Mouse (Mus musculus) erythroblast, embryonic 14.5 days (primary cell): ENCODE measurements around the gene Klf7. TPM values are rescaled to one million over a fixed set of nuclear protein-coding genes. Genes with fewer than 3 reads are reported as not detected.

Experiments used
- H3K27me3 ChIP-seq: 2 replicates; pipeline ENCODE4 v1.6.1; 2012; ENCODE audit warnings: inconsistent platforms; ENCODE audit not compliant: control insufficient read depth
- H3K36me3 ChIP-seq: 2 replicates; pipeline ENCODE4 v1.6.1; 2012; ENCODE audit warnings: mild to moderate bottlenecking, inconsistent platforms; ENCODE audit not compliant: control insufficient read depth
- H3K4me1 ChIP-seq: 2 replicates; pipeline ENCODE4 v1.6.1; 2012; ENCODE audit warnings: inconsistent platforms; ENCODE audit not compliant: control insufficient read depth
- H3K4me3 ChIP-seq: replicated peaks from 2 replicates; pipeline ENCODE3; 2012; ENCODE audit warnings: moderate library complexity, mild to moderate bottlenecking, inconsistent platforms
- H3K9me3 ChIP-seq: 2 replicates; pipeline ENCODE4 v1.6.1; 2012; ENCODE audit warnings: low read length, inconsistent platforms, mixed read lengths; ENCODE audit not compliant: control insufficient read depth
- GATA1 ChIP-seq: IDR thresholded peaks from 2 replicates; pipeline ENCODE4 v1.6.1; 2012; ENCODE audit warnings: low read length, inconsistent platforms, mixed read lengths
- TAL1 ChIP-seq: IDR thresholded peaks from 3 replicates; pipeline ENCODE4 v1.6.1; 2012; ENCODE audit warnings: low read length, inconsistent platforms, mixed read lengths
- polyA plus RNA-seq: library from polyadenylated mRNA; stranded (reverse); fragments of >175 nt; gene quantifications from 2 replicates; pipeline ENCODE4 v1.2.3, GENCODE M21; 2012

Gene Klf7
- polyA plus RNA-seq, result under 0.01 and 0.05 TPM in 2 replicates

DNA sequence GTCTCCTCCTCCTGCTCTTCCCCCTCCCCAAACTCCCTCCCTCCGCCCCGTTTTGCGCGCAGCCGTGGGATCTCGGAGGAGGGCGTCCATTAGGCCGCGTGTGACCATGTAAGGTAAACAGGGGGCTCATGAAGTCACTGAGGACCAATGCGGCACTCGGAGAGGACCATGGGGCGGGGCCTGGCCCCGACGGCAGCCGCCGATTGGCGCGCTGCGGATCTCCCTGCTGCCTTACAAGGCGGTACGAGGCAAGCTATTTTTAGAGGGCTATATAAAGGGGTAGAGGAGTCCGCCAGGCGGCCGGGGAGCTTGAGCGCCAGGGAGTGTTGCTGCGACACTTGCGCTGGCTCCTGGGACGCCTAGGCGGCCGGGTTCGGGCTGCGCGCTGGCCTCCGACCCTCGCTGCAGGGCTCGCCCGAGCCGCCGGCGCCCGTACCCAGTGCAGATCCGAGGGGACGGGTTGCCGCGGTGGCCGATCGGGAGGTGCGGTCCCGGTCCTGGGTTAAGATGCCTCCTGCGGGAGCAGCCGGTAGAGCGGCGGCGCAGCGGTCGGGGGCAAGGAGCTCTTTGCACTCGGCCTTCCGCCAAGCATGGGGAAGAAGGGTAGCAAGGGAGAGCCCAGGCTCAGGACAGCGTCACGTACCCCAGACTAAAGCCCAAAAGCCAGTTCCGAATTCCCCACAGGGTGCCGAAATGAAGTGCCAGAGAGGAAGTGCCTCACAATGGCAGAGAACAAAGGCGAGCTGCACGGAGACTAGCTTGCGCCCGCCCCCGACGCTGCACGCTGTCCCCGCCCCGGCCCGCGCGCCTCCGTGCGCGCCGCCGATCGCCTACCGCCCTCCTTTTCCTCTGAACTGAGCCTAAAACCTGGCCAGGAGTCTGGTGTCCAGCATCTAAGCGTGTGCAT is at the start of gene Klf7:
Klf7 (minus strand) TSS at position 724 of the 907 bp plus-strand sequence.
- Histone ChIP-seq H3K4me1 (peaks cover 41% of the 10 kb centered on the region), H3K27me3 (peaks cover 42% of the 10 kb centered on the region), H3K36me3 (no peaks in the 10 kb centered on the region), H3K9me3 (no peaks in the 10 kb centered on the region), H3K4me3 (peak within 1 kb of the TSS; percentile 76)
- TF ChIP-seq TAL1, result no peak
- TF ChIP-seq GATA1, result no peak

DNA sequence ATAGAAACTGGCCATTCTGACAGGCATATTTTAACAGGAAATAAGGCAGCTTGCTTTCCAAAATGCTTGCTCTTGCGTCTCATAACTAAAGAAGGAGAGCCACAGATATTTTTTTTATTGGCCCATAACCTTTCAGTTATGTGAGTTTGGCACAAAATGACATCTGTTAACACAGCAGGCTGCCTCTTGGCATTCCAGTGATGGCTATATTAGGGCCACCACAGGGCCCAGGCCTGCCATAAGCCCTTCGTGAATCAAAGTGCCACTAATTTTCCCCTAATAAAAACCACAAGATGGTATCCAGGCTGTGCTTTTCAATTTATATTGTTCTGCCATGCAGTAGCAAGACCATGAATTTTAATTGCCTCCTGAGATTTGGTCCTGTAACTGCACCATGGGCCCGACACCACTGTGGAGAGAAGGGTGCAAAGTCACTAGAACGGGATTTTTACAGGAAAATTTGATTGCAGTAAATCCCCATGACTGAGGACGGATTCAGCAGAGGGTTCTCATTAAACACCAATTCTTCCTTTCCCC is 42.5 kb upstream of the Klf7 start:
- Histone ChIP-seq H3K4me1 (no peaks in the 10 kb centered on the region), H3K36me3 (no peaks in the 10 kb centered on the region), H3K9me3 (no peaks in the 10 kb centered on the region), H3K4me3 (no peak overlapping the region), H3K27me3 (no peaks in the 10 kb centered on the region)
- TF ChIP-seq TAL1 (no peak), GATA1 (no peak)

- no peak for TF ChIP-seq GATA1
- no peaks in the 10 kb centered on the region for H3K27me3 ChIP-seq
- H3K9me3 ChIP-seq, result no peaks in the 10 kb centered on the region
- no peak overlapping the region for H3K4me3 ChIP-seq
- H3K4me1 ChIP-seq, result no peaks in the 10 kb centered on the region
- no peaks in the 10 kb centered on the region for H3K36me3 ChIP-seq
Observed at GRCm38 (mm10) chr1:64158766-64159165, 36.7 kb upstream of the Klf7 start.

DNA sequence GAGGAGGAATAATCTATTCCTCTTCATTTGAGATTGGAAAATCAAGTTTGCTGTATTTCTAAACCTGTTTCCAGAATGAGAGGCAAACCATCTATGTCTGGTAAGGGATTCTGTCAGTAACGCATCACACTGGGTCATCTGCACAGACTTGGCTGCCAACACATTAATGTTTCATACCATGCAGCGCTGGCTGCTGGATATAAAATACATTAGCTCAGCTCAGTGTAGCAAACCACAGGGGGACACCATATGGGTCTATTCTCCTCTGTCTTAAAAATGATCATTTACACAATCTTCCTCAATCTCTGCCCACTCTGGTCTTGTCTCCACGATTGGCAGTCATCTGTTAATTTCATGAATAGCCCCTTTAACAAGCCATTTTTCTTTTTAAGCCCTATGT is 27.1 kb upstream of the Klf7 start:
- H3K36me3 ChIP-seq, result no peaks in the 10 kb centered on the region
- H3K9me3 ChIP-seq, result no peaks in the 10 kb centered on the region
- no peaks in the 10 kb centered on the region for H3K4me1 ChIP-seq
- no peaks in the 10 kb centered on the region for H3K27me3 ChIP-seq
- no peak overlapping the region for H3K4me3 ChIP-seq
- TF ChIP-seq TAL1 (no peak), GATA1 (no peak)

GRCm38 (mm10) chr1:64142691-64143445 is 20.8 kb upstream of the Klf7 start:
- TF ChIP-seq TAL1, result no peak
- TF ChIP-seq GATA1, result no peak
- Histone ChIP-seq H3K27me3 (no peaks in the 10 kb centered on the region), H3K4me1 (no peaks in the 10 kb centered on the region), H3K9me3 (no peaks in the 10 kb centered on the region), H3K36me3 (no peaks in the 10 kb centered on the region), H3K4me3 (no peak overlapping the region)

DNA sequence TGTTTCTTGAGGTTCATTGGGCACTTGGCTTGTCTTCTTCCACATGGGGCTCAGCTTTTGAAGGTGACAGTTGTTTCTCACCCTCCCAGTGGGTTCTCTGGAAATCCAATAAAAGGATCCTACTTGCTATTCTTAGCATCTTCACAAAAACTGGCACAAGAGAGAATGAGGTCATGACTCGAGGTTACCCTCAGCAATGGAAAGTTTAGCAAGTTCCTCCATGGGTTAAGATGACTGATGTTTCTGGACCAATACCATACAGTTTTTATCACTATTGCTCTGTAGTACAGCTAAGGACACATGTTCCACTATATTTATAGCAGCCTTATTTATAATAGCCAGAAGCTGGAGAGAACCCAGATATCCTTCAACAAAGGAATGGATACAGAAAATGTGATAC is 12.4 kb upstream of the Klf7 start:
- H3K36me3 ChIP-seq, result no peaks in the 10 kb centered on the region
- H3K4me3 ChIP-seq, result no peak overlapping the region
- H3K4me1 ChIP-seq, result no peaks in the 10 kb centered on the region
- no peaks in the 10 kb centered on the region for H3K9me3 ChIP-seq
- H3K27me3 ChIP-seq, result no peaks in the 10 kb centered on the region
- TF ChIP-seq GATA1 (no peak), TAL1 (no peak)

DNA sequence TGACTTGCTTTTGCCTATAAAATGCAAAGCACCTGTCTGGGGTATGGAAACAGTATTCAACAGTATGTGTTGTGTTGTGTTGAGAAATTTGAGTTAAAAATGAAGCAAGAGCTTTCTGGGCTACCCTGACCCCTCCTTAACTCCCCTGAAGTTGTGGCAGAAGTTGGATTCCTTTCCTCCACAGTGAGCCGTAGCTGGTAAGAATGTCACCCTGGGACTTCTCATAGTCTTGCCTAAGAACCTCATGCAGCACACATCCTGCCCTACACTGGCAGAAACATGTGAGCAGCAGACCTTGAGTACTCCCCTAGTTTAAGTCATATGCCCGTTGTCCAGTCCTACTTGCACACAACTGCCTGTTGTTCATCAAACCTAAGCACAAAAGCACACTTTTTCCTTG is 4.7 kb upstream of the Klf7 start:
- Histone ChIP-seq H3K4me1 (peaks cover 7% of the 10 kb centered on the region), H3K4me3 (no peak overlapping the region), H3K27me3 (peaks cover 3% of the 10 kb centered on the region), H3K9me3 (no peaks in the 10 kb centered on the region), H3K36me3 (no peaks in the 10 kb centered on the region)
- no peak for TF ChIP-seq TAL1
- TF ChIP-seq GATA1, result no peak

GRCm38 (mm10) chr1:64122466-64122830 is 366 bp upstream of the Klf7 start:
- peaks cover 41% of the 10 kb centered on the region for H3K4me1 ChIP-seq
- no peaks in the 10 kb centered on the region for H3K9me3 ChIP-seq
- TF ChIP-seq TAL1 (no peak), GATA1 (no peak)
- H3K4me3 ChIP-seq, result peak overlapping the region; percentile 76
- H3K36me3 ChIP-seq, result no peaks in the 10 kb centered on the region
- peaks cover 42% of the 10 kb centered on the region for H3K27me3 ChIP-seq

GRCm38 (mm10) chr1:64120811-64121515 is 1.1 kb downstream of the Klf7 start:
- peaks cover 42% of the 10 kb centered on the region for H3K27me3 ChIP-seq
- peak overlapping the region; percentile 76 for H3K4me3 ChIP-seq
- TF ChIP-seq TAL1, result no peak
- no peak for TF ChIP-seq GATA1
- no peaks in the 10 kb centered on the region for H3K9me3 ChIP-seq
- H3K4me1 ChIP-seq, result peaks cover 41% of the 10 kb centered on the region
- H3K36me3 ChIP-seq, result no peaks in the 10 kb centered on the region
